Mouse (Mus musculus) CH12.LX (cell line): ENCODE measurements around the gene March4. TPM values are rescaled to one million over a fixed set of nuclear protein-coding genes. Genes with fewer than 3 reads are reported as not detected.

Experiments
- DNase-seq: peaks from one replicate; pipeline ENCODE4 v3.0.0-alpha.2; 2013; ENCODE audit errors: extremely low read depth
- H3K27ac ChIP-seq: 2 replicates; pipeline ENCODE4 v1.5.1; 2012; ENCODE audit warnings: low read depth, mild to moderate bottlenecking, control low read depth, moderate library complexity; ENCODE audit not compliant: insufficient read depth
- H3K27me3 ChIP-seq: replicated peaks from 2 replicates; pipeline ENCODE3; 2012; ENCODE audit warnings: inconsistent platforms
- H3K36me3 ChIP-seq, 2 experiments: replicated peaks in 1 of 2; 2 replicates each; pipeline versions ENCODE3 to v1.6.1; 2012; ENCODE audit warnings: inconsistent platforms in 1 of 2, low read length in 1 of 2, mild to moderate bottlenecking in 1 of 2, mixed read lengths in 1 of 2, moderate library complexity in 1 of 2; ENCODE audit not compliant: control insufficient read depth in 1 of 2, insufficient read depth in 1 of 2
- H3K4me1 ChIP-seq, 2 experiments: 2 replicates each; pipeline ENCODE4 v1.6.1; 2012; ENCODE audit warnings: inconsistent platforms in 1 of 2, moderate library complexity in 1 of 2; ENCODE audit not compliant: insufficient read depth in 2 of 2, control insufficient read depth in 1 of 2
- H3K4me2 ChIP-seq: 2 replicates; pipeline ENCODE4 v1.6.1; 2012; ENCODE audit warnings: low read depth, mild to moderate bottlenecking, control low read depth; ENCODE audit not compliant: poor library complexity, insufficient read depth, severe bottlenecking
- H3K4me3 ChIP-seq, 3 experiments: fragments of 150-350 bp in 1 of 3; sonication (generic) in 1 of 3; replicated peaks in 1 of 3; 2 replicates each; pipeline versions ENCODE3 to v1.5.1; 2011 to 2012; ENCODE audit warnings: low read depth in 2 of 3, low read length in 2 of 3, mild to moderate bottlenecking in 2 of 3, moderate library complexity in 2 of 3, control low read depth in 1 of 3, improper control_type of control experiment in 1 of 3, inconsistent platforms in 1 of 3, mixed read lengths in 1 of 3; ENCODE audit not compliant: poor library complexity in 1 of 3
- H3K79me2 ChIP-seq: replicated peaks from 2 replicates; pipeline ENCODE4 v1.6.1; 2012; ENCODE audit warnings: mild to moderate bottlenecking, moderate library complexity; ENCODE audit not compliant: control insufficient read depth, poor library complexity, insufficient read depth, severe bottlenecking; ENCODE audit errors: extremely low read depth
- H3K9ac ChIP-seq: 2 replicates; pipeline ENCODE4 v1.6.1; 2012; ENCODE audit warnings: low read depth, mild to moderate bottlenecking, control low read depth, moderate library complexity; ENCODE audit not compliant: insufficient read depth
- H3K9me3 ChIP-seq: replicated peaks from 2 replicates; pipeline ENCODE3; 2012; ENCODE audit warnings: low read length, inconsistent platforms, mixed read lengths
- BHLHE40 ChIP-seq: IDR thresholded peaks from 2 replicates; pipeline ENCODE4 v1.6.1; 2011; ENCODE audit warnings: mild to moderate bottlenecking, low read depth, low read length, improper control_type of control experiment
- CHD1 ChIP-seq: IDR thresholded peaks from 2 replicates; pipeline ENCODE4 v1.6.1; 2012; ENCODE audit warnings: low read depth, low read length, improper control_type of control experiment, inconsistent platforms
- CTCF ChIP-seq, 2 experiments: IDR thresholded peaks in 1 of 2; conservative IDR thresholded peaks in 1 of 2; 2 replicates each; pipeline ENCODE4 v1.5.1; 2011 to 2012; ENCODE audit warnings: low read depth in 2 of 2, low read length in 2 of 2, improper control_type of control experiment in 1 of 2, inconsistent platforms in 1 of 2, mild to moderate bottlenecking in 1 of 2, moderate library complexity in 1 of 2
- GABPA ChIP-seq: IDR thresholded peaks from 2 replicates; pipeline ENCODE4 v1.6.1; 2012; ENCODE audit warnings: low read depth, low read length, improper control_type of control experiment, inconsistent platforms; ENCODE audit not compliant: insufficient replicate concordance
- IRF4 ChIP-seq: IDR thresholded peaks from 2 replicates; pipeline ENCODE4 v1.6.1; 2014; ENCODE audit warnings: low read depth, mild to moderate bottlenecking, inconsistent platforms, low read length, improper control_type of control experiment
- KAT2A ChIP-seq: IDR thresholded peaks from 2 replicates; pipeline ENCODE4 v1.6.1; 2012; ENCODE audit warnings: low read length, improper control_type of control experiment, inconsistent platforms; ENCODE audit not compliant: insufficient replicate concordance
- MAFK ChIP-seq: IDR thresholded peaks from 2 replicates; pipeline ENCODE4 v1.6.1; 2011; ENCODE audit warnings: low read length, improper control_type of control experiment; ENCODE audit not compliant: insufficient replicate concordance
- MAX ChIP-seq: IDR thresholded peaks from 2 replicates; pipeline ENCODE4 v1.6.1; 2011; ENCODE audit warnings: low read length, improper control_type of control experiment
- MYC ChIP-seq: IDR thresholded peaks from 2 replicates; pipeline ENCODE4 v1.6.1; 2011; ENCODE audit warnings: low read depth, mild to moderate bottlenecking, improper control_type of control experiment, low read length
- NRF1 ChIP-seq: IDR thresholded peaks from 2 replicates; pipeline ENCODE4 v1.6.1; 2014; ENCODE audit warnings: low read depth, mild to moderate bottlenecking, inconsistent platforms, low read length, improper control_type of control experiment, moderate library complexity
- POLR2A ChIP-seq: IDR thresholded peaks from 2 replicates; pipeline ENCODE4 v1.6.1; 2011; ENCODE audit warnings: low read depth, mild to moderate bottlenecking, improper control_type of control experiment, low read length
- RAD21 ChIP-seq: IDR thresholded peaks from 2 replicates; pipeline ENCODE4 v1.6.1; 2011; ENCODE audit warnings: low read depth, mild to moderate bottlenecking, low read length, improper control_type of control experiment, moderate library complexity
- RCOR1 ChIP-seq: conservative IDR thresholded peaks from 2 replicates; pipeline ENCODE4 v1.6.1; 2012; ENCODE audit warnings: low read depth, mild to moderate bottlenecking, inconsistent platforms, low read length, improper control_type of control experiment
- USF1 ChIP-seq: IDR thresholded peaks from 2 replicates; pipeline ENCODE4 v1.6.1; 2014; ENCODE audit warnings: low read depth, mild to moderate bottlenecking, inconsistent platforms, low read length, improper control_type of control experiment
- ZMIZ1 ChIP-seq: IDR thresholded peaks from 2 replicates; pipeline ENCODE4 v1.6.1; 2012; ENCODE audit warnings: low read depth, mild to moderate bottlenecking, inconsistent platforms, low read length, improper control_type of control experiment
- dilution Hi-C: fragments of 300-500 bp; cut with MboI; formaldehyde crosslinking; loops from 2 replicates; pipeline ENCODE4 v1.14.3; 2020; ENCODE audit warnings: low sequenced_read_pairs; ENCODE audit not compliant: extremely low pct_unique_long_range_greater_than_20kb, extremely low pct_ligation_motif_present
- in situ Hi-C: fragments of 300-500 bp; cut with MboI; formaldehyde crosslinking; loops from 3 replicates; pipeline ENCODE4 v1.14.3; 2019; ENCODE audit warnings: low sequenced_read_pairs, low pct_ligation_motif_present, low pct_unique_long_range_greater_than_20kb, mixed read lengths
- polyA plus RNA-seq: library from polyadenylated mRNA; unstranded; fragments of >175 nt; gene quantifications from 2 replicates; pipeline ENCODE4 v1.2.1, GENCODE M21; 2012; ENCODE audit warnings: low read depth; ENCODE audit not compliant: insufficient read length
- total RNA-seq, 2 experiments: library from RNA; depleted of rRNA; stranded (reverse); fragments of 300-350 nt in 1 of 2; fragments of >200 nt in 1 of 2; gene quantifications; 2 replicates each; pipeline ENCODE4 v1.2.3; 2012 to 2014

March4 gene
- total and polyA plus RNA-seq, 3 experiments, result 0.04 TPM; not detected in 2

GRCm38 (mm10) chr1:72383056-72383455, 153.7 kb downstream of the March4 start:
- Histone ChIP-seq H3K9ac (no peak overlapping the region), H3K4me1 (no peaks in the 10 kb centered on the region), H3K36me3 (peaks cover 30 to 92% of the 10 kb centered on the region in 2 experiments), H3K4me3 (no peak overlapping the region), H3K27me3 (no peaks in the 10 kb centered on the region), H3K79me2 (no peaks in the 10 kb centered on the region), H3K4me2 (no peak overlapping the region), H3K27ac (no peak overlapping the region), H3K9me3 (peaks cover 5% of the 10 kb centered on the region)
- TF ChIP-seq BHLHE40 (no peak), CTCF (conservative IDR thresholded peaks at IDR 0.05 in 1 of 2, IDR thresholded peaks at IDR 0.05 in 1 of 2; ENCODE audit: low read depth in 2 of 2, low read length in 2 of 2) (no peak), KAT2A (no peak), NRF1 (no peak), RCOR1 (no peak), RAD21 (no peak), MAX (no peak), GABPA (no peak), USF1 (no peak), MYC (no peak), MAFK (no peak), IRF4 (no peak), ZMIZ1 (no peak), POLR2A (no peak)
- in situ Hi-C loops (no loop called here), dilution Hi-C loops (no loop called here)
- no peak for DNase-seq

GRCm38 (mm10) chr1:72380544-72380943, 156.2 kb downstream of the March4 start:
- peaks cover 22 to 87% of the 10 kb centered on the region in 2 experiments for H3K36me3 ChIP-seq
- H3K27me3 ChIP-seq, result no peaks in the 10 kb centered on the region
- H3K9me3 ChIP-seq, result peaks cover 5% of the 10 kb centered on the region
- H3K79me2 ChIP-seq, result no peaks in the 10 kb centered on the region
- no peaks in the 10 kb centered on the region for H3K4me1 ChIP-seq
- H3K27ac ChIP-seq, result no peak overlapping the region
- H3K4me3 ChIP-seq, result no peak overlapping the region
- TF ChIP-seq CHD1, result no peak
- peak in 1 of 2 experiments; percentile 25; a peak in 1 of 4 replicates for TF ChIP-seq CTCF (conservative IDR thresholded peaks at IDR 0.05 in 1 of 2, IDR thresholded peaks at IDR 0.05 in 1 of 2; ENCODE audit: low read depth in 2 of 2, low read length in 2 of 2)
- H3K4me2 ChIP-seq, result no peak overlapping the region
- in situ Hi-C loops, result no loop called here
- H3K9ac ChIP-seq, result no peak overlapping the region
- dilution Hi-C loops, result no loop called here
- no peak for DNase-seq
